In the genomic region with DNA sequence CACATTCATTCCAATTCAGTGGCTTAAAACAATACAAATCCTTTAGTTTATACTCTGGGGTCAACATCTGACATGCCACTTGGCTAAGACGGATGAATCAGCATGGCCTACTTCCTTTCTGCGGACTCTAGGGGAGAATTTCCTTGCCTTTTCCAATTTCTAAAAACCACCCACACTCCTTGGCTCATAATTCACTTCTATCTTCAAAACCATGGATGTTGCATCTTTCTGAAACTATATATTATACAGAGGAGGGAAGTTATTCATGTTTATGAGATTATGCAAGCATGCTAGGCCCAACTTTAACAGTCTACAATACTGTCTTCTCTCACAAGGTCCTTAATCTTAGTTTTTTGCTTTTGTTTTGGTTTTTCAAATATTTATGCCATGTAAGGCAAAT, we compare ENCODE assay signal across 22 mouse cellular contexts.
"Had no signal": no experiment of that assay in that cellular context is flagged by ENCODE, and none has a peak within 500 bp of the region (broad histone marks: within the 10 kb centered on the region; RNA-seq: fewer than 3 reads in every experiment).

No protein-coding gene starts in this region.

- H3K27ac ChIP-seq: heart, embryonic 13.5 days; heart, embryonic 15.5 days; hindbrain, embryonic 13.5 days; intestine, embryonic 15.5 days; layer of hippocampus, adult 2 months; left cerebral cortex, adult 2 months; limb, embryonic 10.5 days; limb, embryonic 12.5 days; liver, embryonic 14.5 days had no signal

- ATAC-seq: hindbrain, embryonic 16.5 days; inflammation-experienced regulatory T-cells, adult 6 months; intestine, embryonic 15.5 days; intestine, postnatal 0 days had no signal

- DNase-seq: gastrocnemius, postnatal 14 days; gastrocnemius, postnatal 36 days; heart, postnatal 14 days; heart, postnatal 36 days; kidney, adult 18-20 months; kidney, adult 8-10 months; kidney, postnatal 14 days; liver had no signal

- H3K4me1 ChIP-seq: heart, embryonic 13.5 days; heart, embryonic 15.5 days; hindbrain, embryonic 13.5 days; intestine, embryonic 15.5 days; limb, embryonic 10.5 days; limb, embryonic 12.5 days had no signal

- H3K36me3 ChIP-seq: heart, embryonic 13.5 days; heart, embryonic 15.5 days; hindbrain, embryonic 13.5 days; intestine, embryonic 15.5 days; limb, embryonic 10.5 days; limb, embryonic 12.5 days had no signal

- H3K4me3 ChIP-seq: heart, embryonic 13.5 days; heart, embryonic 15.5 days; hindbrain, embryonic 13.5 days; intestine, embryonic 15.5 days; layer of hippocampus, adult 2 months; left cerebral cortex, adult 2 months; limb, embryonic 10.5 days; limb, embryonic 12.5 days had no signal

- H3K9me3 ChIP-seq: heart, embryonic 13.5 days; heart, embryonic 15.5 days; hindbrain, embryonic 13.5 days; intestine, embryonic 15.5 days; limb, embryonic 10.5 days; limb, embryonic 12.5 days had no signal

- H3K27me3 ChIP-seq: heart, embryonic 13.5 days; heart, embryonic 15.5 days; hindbrain, embryonic 13.5 days; intestine, embryonic 15.5 days; limb, embryonic 12.5 days had no signal

- H3K9ac ChIP-seq: heart, embryonic 13.5 days; heart, embryonic 15.5 days; hindbrain, embryonic 13.5 days; intestine, embryonic 15.5 days; limb, embryonic 12.5 days; liver, embryonic 14.5 days had no signal

- H3K4me2 ChIP-seq: heart, embryonic 11.5 days; heart, embryonic 13.5 days; heart, embryonic 15.5 days; hindbrain, embryonic 13.5 days; intestine, embryonic 15.5 days; limb, embryonic 12.5 days; liver, embryonic 11.5 days had no signal
